Mouse (Mus musculus) lung, embryonic 14.5 days (tissue): ENCODE data around the gene Slc52a3. TPM values are rescaled to one million over a fixed set of nuclear protein-coding genes. Genes with fewer than 3 reads are reported as not detected.

Source experiments
- ATAC-seq: fragments of 200-750 bp; cut with Nextera tagmentation; 2 replicates; pipeline ENCODE4 v1.8.0; 2017; ENCODE audit warnings: mild to moderate bottlenecking, moderate TSS enrichment, moderate library complexity; ENCODE audit not compliant: insufficient read depth
- DNase-seq: peaks from one replicate; pipeline ENCODE4 v3.0.0-alpha.2; 2015
- H3K27ac ChIP-seq: fragments of 300-500 bp; sonication (generic); 2 replicates; pipeline ENCODE4 v1.5.1; 2014; ENCODE audit warnings: low read depth, mild to moderate bottlenecking, moderate library complexity
- H3K27me3 ChIP-seq: fragments of 300-500 bp; sonication (generic); 2 replicates; pipeline ENCODE4 v1.6.1; 2014; ENCODE audit warnings: low read length, control low read depth; ENCODE audit not compliant: insufficient read depth
- H3K36me3 ChIP-seq: fragments of 300-500 bp; sonication (generic); 2 replicates; pipeline ENCODE4 v1.6.1; 2014; ENCODE audit warnings: control low read depth; ENCODE audit not compliant: insufficient read depth
- H3K4me1 ChIP-seq: fragments of 300-500 bp; sonication (generic); 2 replicates; pipeline ENCODE4 v1.6.1; 2014; ENCODE audit warnings: antibody characterized with exemption, control low read depth; ENCODE audit not compliant: insufficient read depth
- H3K4me2 ChIP-seq: fragments of 300-500 bp; sonication (generic); 2 replicates; pipeline ENCODE4 v1.6.1; 2014; ENCODE audit warnings: mild to moderate bottlenecking
- H3K4me3 ChIP-seq: fragments of 300-500 bp; sonication (generic); 2 replicates; pipeline ENCODE4 v1.5.1; 2014; ENCODE audit warnings: low read depth, low read length
- H3K9ac ChIP-seq: fragments of 300-500 bp; sonication (generic); 2 replicates; pipeline ENCODE4 v1.6.1; 2014
- H3K9me3 ChIP-seq: fragments of 300-500 bp; sonication (generic); 2 replicates; pipeline ENCODE4 v1.6.1; 2016; ENCODE audit warnings: low read depth, low read length, control low read depth
- CTCF ChIP-seq: IDR thresholded peaks from 2 replicates; pipeline ENCODE4 v1.5.1; 2016; ENCODE audit warnings: antibody characterized with exemption, low read depth
- WGBS: fragments of 180-500 bp; shearing (Covaris S2); extraction: QIAGEN DNeasy Blood & Tissue Kit; methylation state at CpG from one replicate; pipeline ENCODE4 v1.1.7; 2014; 5-methylcytosine and 5-hydroxymethylcytosine counted together
- polyA plus RNA-seq: library from polyadenylated mRNA; unstranded; fragments of >200 nt; fragmentation: Nextera tagmentation; extraction: Ambion mirVana; gene quantifications from 2 replicates; pipeline ENCODE4 v1.2.1, GENCODE M21; 2014

The Slc52a3 gene
- polyA plus RNA-seq, 1 experiment from 2014 or later: 1.5 TPM

DNA sequence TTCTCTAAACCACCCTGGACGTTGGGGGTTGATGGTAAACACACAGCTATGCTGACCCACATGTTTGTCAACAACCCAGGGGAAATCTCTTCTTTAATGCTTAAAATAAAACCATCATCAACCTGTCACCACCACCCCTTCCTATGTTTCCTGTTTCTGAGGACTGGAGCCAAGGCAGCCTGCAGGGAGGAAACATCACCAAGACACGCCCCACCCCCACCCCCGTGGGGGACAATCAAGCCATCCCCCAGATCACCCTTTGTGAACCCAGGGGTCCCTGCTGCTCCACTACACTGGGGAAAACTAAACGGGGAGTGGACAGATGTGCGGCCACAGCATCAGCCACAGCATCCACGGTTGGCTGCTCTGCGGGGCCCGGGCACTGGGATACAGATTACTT lies 27.9 kb upstream of the Slc52a3 start:
- H3K4me2 ChIP-seq: no peak overlapping the region
- ATAC-seq: no peak
- H3K36me3 ChIP-seq: peaks cover 38% of the 10 kb centered on the region
- WGBS: 77% methylated on average over 8 of the region's 8 CpGs
- no peaks in the 10 kb centered on the region for H3K27me3 ChIP-seq
- no peak overlapping the region for H3K9ac ChIP-seq
- no peak overlapping the region for H3K27ac ChIP-seq
- H3K4me3 ChIP-seq: no peak overlapping the region
- DNase-seq: no peak
- H3K9me3 ChIP-seq: no peaks in the 10 kb centered on the region
- TF ChIP-seq CTCF: no peak
- peaks cover 9% of the 10 kb centered on the region for H3K4me1 ChIP-seq

DNA sequence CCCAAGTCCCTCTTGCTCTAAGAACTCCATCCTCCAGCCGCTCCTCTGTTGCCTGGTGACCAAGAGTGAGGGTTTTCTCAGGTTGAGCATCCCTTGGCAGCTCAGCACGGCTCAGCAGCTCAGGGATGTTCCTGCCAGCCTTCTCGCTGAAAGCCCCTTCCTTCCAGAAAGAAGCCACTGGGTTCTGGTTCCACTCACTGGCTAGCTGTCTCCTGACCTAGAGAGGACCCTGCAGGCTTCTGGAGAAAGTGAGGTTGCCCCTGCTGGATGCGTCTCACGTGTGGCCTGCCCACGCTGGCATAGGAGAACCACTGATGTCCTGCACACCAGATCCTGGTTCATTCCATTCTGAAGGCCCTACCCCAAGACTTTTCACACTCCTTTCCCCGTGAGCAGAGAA lies 27.3 kb upstream of the Slc52a3 start:
- DNase-seq (no peak), ATAC-seq (no peak)
- Histone ChIP-seq H3K27ac (no peak overlapping the region), H3K9me3 (no peaks in the 10 kb centered on the region), H3K4me1 (peaks cover 13% of the 10 kb centered on the region), H3K36me3 (peaks cover 38% of the 10 kb centered on the region), H3K4me3 (no peak overlapping the region), H3K4me2 (no peak overlapping the region), H3K27me3 (no peaks in the 10 kb centered on the region), H3K9ac (no peak overlapping the region)
- TF ChIP-seq CTCF: no peak
- WGBS: 88% methylated on average over 7 of the region's 7 CpGs

DNA sequence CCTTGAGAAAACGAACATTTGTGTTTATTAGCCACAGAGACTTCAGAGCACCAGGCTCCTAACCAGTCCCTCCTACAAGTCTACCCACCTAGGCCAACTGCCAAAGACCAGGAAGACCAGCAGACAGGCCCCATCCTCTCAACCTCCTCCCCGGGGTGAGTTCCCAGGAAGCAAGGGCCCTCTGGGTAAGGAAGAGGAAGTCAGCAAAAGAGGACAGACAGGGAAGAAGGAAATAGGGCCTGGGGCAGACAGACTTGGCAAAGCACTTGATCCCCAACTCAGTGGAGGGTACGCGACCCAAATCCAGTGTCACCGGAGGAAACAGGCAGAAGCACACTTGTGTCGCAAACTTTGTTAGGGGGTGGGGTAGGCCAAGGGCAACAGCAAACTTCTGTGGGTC lies 26.9 kb upstream of the Slc52a3 start:
- Histone ChIP-seq H3K4me1 (peaks cover 13% of the 10 kb centered on the region), H3K4me3 (no peak overlapping the region), H3K9ac (no peak overlapping the region), H3K27ac (no peak overlapping the region), H3K36me3 (peaks cover 38% of the 10 kb centered on the region), H3K4me2 (no peak overlapping the region), H3K27me3 (no peaks in the 10 kb centered on the region), H3K9me3 (no peaks in the 10 kb centered on the region)
- DNase-seq (no peak), ATAC-seq (no peak)
- WGBS: 93% methylated on average over 6 of the region's 6 CpGs
- no peak for TF ChIP-seq CTCF

DNA sequence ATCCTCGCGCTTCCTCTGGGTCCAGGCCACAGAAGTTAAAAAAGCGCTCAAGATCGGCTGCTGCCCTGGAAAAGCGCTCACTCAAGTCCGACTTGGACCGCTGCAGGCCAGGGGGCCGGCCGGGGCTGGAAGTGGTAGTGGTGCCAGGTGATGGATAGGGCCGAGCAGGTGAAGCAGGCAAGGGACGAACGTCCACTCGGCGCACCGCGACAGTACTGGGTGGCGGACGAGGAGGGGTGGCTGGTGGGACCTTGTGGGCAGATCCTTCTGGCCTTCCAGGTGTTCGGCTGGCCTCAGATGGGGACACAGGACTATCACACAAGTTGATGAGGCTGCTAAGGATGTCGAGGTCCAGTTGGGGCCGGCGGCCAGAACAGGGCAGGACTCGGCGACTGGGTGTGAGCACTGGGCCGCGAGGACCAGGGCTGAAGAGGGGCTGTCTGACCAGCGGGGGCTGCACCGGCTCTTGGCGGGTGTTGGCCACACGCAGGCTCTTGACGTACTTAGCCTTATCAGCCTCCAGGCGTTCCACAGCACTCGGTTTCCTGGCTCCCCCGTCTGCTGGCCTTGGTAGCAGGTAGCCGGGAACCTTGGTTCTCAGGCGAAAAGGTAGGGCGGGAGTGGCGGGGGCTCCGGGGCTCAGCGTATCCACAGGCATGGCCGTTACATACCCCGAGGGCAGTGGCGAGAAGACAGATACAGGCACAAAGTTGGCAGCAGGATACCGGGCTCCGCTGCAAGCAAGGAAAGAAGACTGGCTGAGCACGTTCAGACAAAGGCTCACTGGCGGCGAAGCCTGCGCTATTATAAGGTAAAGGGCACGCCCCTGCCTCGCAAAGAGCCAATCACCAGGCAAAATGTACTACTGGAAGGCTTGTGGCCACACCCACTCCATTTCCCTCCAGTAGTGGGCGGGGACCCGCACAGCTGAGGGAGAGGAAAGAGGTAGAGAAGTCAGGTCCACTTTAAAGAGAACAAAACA lies 25.8 kb upstream of the Slc52a3 start:
- Histone ChIP-seq H3K27me3 (no peaks in the 10 kb centered on the region), H3K9me3 (no peaks in the 10 kb centered on the region), H3K4me1 (peaks cover 13% of the 10 kb centered on the region), H3K36me3 (peaks cover 38% of the 10 kb centered on the region), H3K4me2 (peak overlapping the region; percentile 62), H3K9ac (peak overlapping the region; percentile 46), H3K27ac (peak overlapping the region; percentile 74), H3K4me3 (peak overlapping the region; percentile 20)
- WGBS: 42% methylated on average over 53 of the region's 53 CpGs
- DNase-seq (peak; percentile 93), ATAC-seq (peak; percentile 86)
- TF ChIP-seq CTCF: no peak

DNA sequence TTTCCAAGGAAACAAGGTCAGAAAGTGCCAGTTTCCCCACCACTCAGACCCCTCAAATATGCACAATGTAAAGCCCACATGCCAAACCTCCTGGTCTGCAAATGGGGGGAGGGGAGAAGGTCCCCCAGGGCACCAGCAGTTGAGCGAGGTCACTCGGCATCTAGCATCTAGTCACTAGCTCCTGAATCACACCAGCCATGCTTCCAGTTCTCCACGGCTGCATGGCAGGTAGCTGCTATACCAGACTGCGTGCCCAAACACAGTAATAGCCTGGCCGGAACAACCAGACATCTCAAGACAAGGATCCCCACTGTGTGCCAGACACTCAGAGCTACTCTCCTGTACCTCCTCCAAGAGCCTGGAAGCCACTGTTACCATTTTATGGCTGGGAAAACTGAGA lies 24.6 kb upstream of the Slc52a3 start:
- Histone ChIP-seq H3K36me3 (peaks cover 32% of the 10 kb centered on the region), H3K9ac (no peak overlapping the region), H3K27ac (no peak overlapping the region), H3K4me1 (peaks cover 13% of the 10 kb centered on the region), H3K9me3 (no peaks in the 10 kb centered on the region), H3K4me3 (no peak overlapping the region), H3K4me2 (peak overlapping the region; percentile 62; the same call in 1 of the 2 replicates), H3K27me3 (no peaks in the 10 kb centered on the region)
- no peak for DNase-seq
- WGBS: 72% methylated on average over 5 of the region's 5 CpGs
- ATAC-seq: no peak
- no peak for TF ChIP-seq CTCF

DNA sequence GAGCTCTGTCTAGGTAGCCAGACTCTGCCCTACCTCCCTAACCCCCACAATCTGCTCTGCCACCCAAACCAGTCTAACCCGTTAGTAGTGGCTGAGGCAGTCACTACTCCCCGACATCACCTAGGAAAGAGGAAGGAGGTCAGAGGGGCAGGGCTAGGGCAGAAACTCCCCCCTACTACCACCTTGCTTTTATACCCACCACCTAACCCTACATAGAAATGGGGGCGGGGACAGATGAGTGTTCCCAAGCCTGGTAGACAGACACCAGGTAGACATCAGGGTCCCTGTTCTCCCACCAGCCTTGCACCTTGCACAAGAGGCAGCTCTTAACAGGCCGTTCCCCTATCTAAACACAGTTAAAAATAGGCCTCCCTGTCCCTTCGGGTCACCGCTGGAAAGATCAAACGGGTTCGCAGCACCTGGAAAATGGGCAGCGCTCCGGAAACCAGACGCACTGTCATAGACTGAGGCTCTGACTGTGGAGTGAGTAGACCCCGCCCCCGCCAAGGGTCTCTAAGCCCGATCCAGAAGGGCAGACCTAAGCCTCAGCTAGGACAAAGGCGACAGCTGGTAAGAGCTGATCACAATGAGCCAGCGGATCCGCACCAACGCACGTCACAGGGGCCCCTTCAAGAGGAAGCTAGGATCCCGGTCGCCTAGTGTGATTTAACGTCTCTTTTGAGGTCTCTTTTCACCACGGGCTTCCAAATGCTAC lies 23.3 kb upstream of the Slc52a3 start:
- WGBS: 29% methylated on average over 23 of the region's 23 CpGs
- H3K9me3 ChIP-seq: no peaks in the 10 kb centered on the region
- peak overlapping the region; percentile 62 for H3K4me2 ChIP-seq
- ATAC-seq (peak; percentile 29; the same call in 1 of the 2 replicates), DNase-seq (peak; percentile 48)
- peak overlapping the region; percentile 68 for H3K27ac ChIP-seq
- H3K9ac ChIP-seq: peak overlapping the region; percentile 49
- no peak for TF ChIP-seq CTCF
- peaks cover 24% of the 10 kb centered on the region; the same call in 1 of the 2 replicates for H3K36me3 ChIP-seq
- peaks cover 13% of the 10 kb centered on the region for H3K4me1 ChIP-seq
- no peaks in the 10 kb centered on the region for H3K27me3 ChIP-seq
- peak overlapping the region; percentile 36 for H3K4me3 ChIP-seq
